Mouse (Mus musculus): Measurements from ENCODE around the gene Ect2l.

DNA sequence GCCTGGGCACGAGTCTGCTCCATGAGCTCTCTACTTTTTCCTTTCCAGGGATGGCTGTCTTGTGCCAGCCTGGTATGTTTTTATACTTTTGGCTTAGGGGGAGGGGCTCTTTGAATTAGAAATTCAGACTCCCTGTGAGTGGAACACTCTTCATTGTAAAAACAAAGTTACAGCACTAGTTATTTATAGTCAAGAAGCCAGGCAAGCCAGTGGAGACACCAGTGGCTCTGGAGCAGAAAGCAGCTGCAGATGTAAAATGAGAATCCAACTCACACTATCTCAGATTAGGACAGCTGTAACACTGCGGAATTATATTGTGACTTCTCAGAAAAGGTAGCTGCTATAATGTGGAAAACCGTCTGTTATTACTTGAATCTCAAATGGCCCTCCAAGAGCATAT is 63.5 kb downstream of the Ect2l start:
- TF ChIP-seq EP300 (IDR thresholded peaks at IDR 0.05; ENCODE audit: low read depth) (no peak), CTCF (IDR thresholded peaks at IDR 0.05; ENCODE audit: low read depth) (no peak)
